Mouse (Mus musculus) lung, adult 2 months (tissue): ENCODE results near the gene Sorcs3. TPM values are rescaled to one million over a fixed set of nuclear protein-coding genes. Genes with fewer than 3 reads are reported as not detected.

Experiments
- DNase-seq: peaks from one replicate; pipeline ENCODE4 v3.0.0; 2022
- H3K4me1 ChIP-seq: fragments of 200-500 bp; 2 replicates; pipeline ENCODE4 v1.6.1; 2011; ENCODE audit warnings: low read length; ENCODE audit not compliant: control insufficient read depth, insufficient read depth
- H3K4me3 ChIP-seq: fragments of 200-500 bp; replicated peaks from 2 replicates; pipeline ENCODE3; 2011; ENCODE audit warnings: low read depth, mild to moderate bottlenecking, control low read depth, low read length; ENCODE audit errors: extremely low read depth
- CTCF ChIP-seq: fragments of 200-500 bp; IDR thresholded peaks from 2 replicates; pipeline ENCODE4 v1.5.1; 2011; ENCODE audit warnings: mild to moderate bottlenecking, low read length, control low read depth; ENCODE audit not compliant: insufficient read depth
- POLR2A ChIP-seq: fragments of 200-500 bp; IDR thresholded peaks from 2 replicates; pipeline ENCODE4 v1.6.1; 2011; ENCODE audit warnings: low read depth, mild to moderate bottlenecking, control low read depth, low read length, borderline replicate concordance; ENCODE audit errors: extremely low read depth
- WGBS: fragments of 180-500 bp; shearing (Covaris S2); methylation state at CpG from one replicate; pipeline ENCODE4 v1.1.7; 2018; 5-methylcytosine and 5-hydroxymethylcytosine counted together
- polyA plus RNA-seq: library from polyadenylated mRNA; depleted of rRNA; stranded (reverse); fragments of >200 nt; gene quantifications from 2 replicates; pipeline ENCODE4 v1.2.3, GENCODE M21; 2012

Sorcs3 gene
- polyA plus RNA-seq, 1 experiment = 0.04 TPM

DNA sequence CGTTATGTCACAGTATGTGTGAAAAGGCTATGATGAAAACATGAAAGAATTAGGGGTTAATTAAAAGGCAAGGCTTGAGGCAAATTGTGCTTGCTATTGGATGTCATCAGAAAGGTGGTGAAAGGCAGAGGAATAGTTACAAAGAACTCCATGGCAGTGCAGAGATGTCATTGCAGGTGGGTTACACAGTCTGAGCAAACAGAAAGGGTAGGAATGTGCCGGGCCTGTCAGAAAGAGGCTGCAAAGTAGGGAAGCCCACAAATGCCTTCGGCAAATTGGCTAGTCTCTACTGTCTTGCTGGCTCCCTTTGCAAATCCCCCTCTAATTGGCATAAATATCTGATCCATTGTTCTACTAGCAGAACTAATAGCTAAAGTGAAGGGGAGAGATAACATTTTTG is 521.2 kb downstream of the Sorcs3 start:
- DNase-seq = no peak
- TF ChIP-seq POLR2A (no peak), CTCF (no peak)
- H3K4me1 ChIP-seq = no peaks in the 10 kb centered on the region
- WGBS = 67% methylated on average over 3 of the region's 3 CpGs
- H3K4me3 ChIP-seq = no peak overlapping the region

DNA sequence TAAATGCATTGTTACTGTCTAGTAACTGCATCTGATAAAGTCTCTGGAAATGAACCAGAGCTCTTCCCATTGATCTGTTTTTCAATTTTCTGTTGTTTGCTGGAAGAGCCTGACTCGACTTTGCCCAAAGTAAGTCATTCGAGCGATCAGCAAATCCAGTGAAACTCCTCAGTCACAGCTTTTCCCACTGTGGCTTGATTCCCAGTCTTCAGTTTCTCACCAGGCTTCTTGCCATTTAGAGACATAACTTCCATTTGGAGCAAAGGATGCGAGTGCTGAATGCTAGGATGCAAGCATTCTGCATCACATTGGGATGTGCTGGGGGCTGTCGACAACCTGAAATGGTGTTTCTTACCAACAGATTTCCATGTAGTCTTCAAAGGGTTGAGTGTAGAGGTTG is 521.8 kb downstream of the Sorcs3 start:
- no peak for DNase-seq
- Histone ChIP-seq H3K4me3 (no peak overlapping the region), H3K4me1 (no peaks in the 10 kb centered on the region)
- WGBS = 87% methylated on average over 5 of the region's 5 CpGs
- TF ChIP-seq CTCF = no peak
- TF ChIP-seq POLR2A = no peak

DNA sequence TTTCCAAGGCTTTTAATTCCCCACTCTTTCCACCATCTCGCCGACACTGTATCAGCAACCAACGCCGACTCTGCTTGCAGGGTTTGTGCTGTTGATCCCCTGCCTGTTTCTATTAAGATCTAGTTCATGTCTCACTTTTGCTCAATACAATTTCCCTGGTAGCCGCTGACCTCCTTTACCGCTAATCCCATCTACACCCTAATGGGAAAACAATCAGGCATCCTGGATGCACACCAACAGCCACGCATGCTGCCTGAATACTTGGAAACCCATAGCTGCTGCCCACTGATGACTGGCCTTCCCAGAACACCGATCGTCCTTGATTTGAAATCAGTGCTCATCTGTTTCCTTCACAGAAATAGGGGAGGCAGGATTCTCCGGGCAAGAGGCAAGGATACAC is 525.9 kb downstream of the Sorcs3 start:
- no peak for TF ChIP-seq CTCF
- TF ChIP-seq POLR2A = no peak
- no peak overlapping the region for H3K4me3 ChIP-seq
- H3K4me1 ChIP-seq = no peaks in the 10 kb centered on the region
- no peak for DNase-seq
- WGBS = 91% methylated on average over 10 of the region's 10 CpGs

DNA sequence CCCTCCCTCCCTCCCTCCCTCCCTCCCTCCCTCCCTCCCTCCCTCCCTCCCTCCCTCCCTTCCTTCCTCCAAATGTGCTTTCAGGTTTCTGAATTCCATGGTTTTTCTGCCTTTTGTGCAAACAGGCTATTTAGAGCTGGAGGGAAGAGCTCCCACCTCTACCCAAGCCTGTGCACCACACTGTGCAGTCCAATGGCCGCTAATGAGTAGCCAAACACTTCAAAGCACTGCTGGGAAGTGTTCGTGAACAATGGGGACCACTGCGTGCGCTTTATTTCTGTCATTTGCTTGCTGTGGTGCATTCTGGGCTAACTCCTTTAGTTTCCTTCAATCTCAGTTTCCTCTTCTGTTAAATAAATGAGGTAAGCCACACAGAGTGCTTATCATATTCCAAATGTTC is 528.5 kb downstream of the Sorcs3 start:
- WGBS = 64% methylated on average over 4 of the region's 4 CpGs
- Histone ChIP-seq H3K4me1 (no peaks in the 10 kb centered on the region), H3K4me3 (no peak overlapping the region)
- no peak for DNase-seq
- TF ChIP-seq CTCF = no peak
- no peak for TF ChIP-seq POLR2A

DNA sequence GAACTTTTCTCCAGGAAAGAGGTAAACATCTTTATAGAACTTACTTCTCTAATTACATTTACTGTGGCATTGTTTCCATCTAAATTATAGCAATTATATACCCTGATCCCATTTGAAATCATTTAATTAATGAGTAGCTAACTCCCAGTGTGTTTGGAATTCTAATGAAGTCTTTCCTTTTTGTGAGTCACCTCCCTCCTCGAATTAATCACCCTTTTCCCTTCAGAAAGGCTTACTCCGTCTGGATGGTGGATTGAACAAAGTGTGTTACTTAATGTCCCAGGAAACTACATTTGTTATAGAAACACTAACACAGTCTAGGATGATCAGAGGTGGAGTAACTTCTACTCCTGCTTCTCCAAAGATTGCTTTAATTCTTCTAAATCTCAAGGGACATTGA is 531.7 kb downstream of the Sorcs3 start:
- 44% methylated on average over 2 of the region's 2 CpGs for WGBS
- Histone ChIP-seq H3K4me3 (no peak overlapping the region), H3K4me1 (no peaks in the 10 kb centered on the region)
- DNase-seq = no peak
- no peak for TF ChIP-seq CTCF
- no peak for TF ChIP-seq POLR2A

DNA sequence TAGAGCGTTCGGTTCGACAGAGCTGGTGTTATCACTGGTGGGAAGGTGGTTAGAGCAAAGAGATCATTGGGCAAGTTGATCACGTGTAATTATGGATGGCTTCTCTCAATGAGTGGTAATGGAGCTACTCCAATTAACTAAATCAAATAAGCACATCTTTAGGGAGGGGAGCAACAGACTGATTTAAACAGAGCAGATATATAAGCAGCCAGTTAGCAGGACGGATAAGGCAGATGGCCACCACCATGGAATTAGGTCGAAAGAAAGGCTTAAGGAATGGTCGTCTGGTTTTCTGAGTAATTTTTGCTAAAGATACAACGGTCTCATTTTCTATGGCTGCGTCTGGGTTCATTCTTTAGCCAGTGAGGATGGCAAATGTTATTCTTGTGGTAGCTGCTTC is 549.3 kb downstream of the Sorcs3 start:
- 92% methylated on average over 9 of the region's 9 CpGs for WGBS
- no peak for TF ChIP-seq POLR2A
- TF ChIP-seq CTCF = no peak
- no peak for DNase-seq
- H3K4me3 ChIP-seq = no peak overlapping the region
- H3K4me1 ChIP-seq = no peaks in the 10 kb centered on the region

DNA sequence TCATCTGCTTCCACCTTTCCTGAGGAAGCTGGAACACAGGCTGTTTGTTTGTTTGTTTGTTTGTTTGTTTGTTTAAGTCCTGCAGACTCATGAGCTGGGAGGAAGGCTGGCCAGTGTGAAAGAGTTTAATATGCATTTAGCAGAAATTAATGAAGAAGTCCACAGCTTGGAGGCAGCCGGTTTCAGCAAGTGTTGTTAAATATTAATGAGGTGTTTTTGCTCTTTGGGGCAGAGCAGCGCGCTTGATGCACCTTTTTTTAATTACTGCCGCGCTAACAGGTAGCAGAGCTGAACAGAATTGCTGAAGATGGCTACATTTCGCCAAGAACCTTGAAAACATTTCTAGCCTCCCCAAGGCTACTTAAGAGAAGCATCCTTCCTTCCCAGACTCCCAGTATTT is 551.0 kb downstream of the Sorcs3 start:
- DNase-seq = no peak
- WGBS = 82% methylated on average over 6 of the region's 6 CpGs
- H3K4me1 ChIP-seq = no peaks in the 10 kb centered on the region
- no peak for TF ChIP-seq CTCF
- TF ChIP-seq POLR2A = no peak
- H3K4me3 ChIP-seq = no peak overlapping the region

DNA sequence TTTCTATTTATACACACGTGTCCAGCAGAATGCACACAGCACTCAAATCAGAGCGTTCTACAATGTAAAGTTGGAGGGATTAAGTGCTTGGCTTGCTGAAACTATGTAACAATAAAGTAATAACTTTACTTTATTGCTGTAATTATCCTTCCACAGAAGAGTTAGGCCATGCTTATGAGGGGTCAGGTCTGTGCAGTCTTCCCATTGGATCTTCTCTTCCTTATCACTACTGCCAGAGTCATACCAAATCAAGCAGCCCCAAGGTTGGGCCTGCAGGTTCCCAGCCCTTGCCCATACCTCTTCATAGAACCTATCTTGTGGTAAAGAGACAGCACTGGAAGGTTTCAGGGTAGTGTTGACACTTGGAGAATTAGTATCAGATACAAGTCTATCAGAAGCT is 560.7 kb downstream of the Sorcs3 start:
- no peak for DNase-seq
- Histone ChIP-seq H3K4me3 (no peak overlapping the region), H3K4me1 (no peaks in the 10 kb centered on the region)
- whole genome bisulfite sequencing = 85% methylated on average over 2 of the region's 2 CpGs
- TF ChIP-seq POLR2A (no peak), CTCF (no peak)

DNA sequence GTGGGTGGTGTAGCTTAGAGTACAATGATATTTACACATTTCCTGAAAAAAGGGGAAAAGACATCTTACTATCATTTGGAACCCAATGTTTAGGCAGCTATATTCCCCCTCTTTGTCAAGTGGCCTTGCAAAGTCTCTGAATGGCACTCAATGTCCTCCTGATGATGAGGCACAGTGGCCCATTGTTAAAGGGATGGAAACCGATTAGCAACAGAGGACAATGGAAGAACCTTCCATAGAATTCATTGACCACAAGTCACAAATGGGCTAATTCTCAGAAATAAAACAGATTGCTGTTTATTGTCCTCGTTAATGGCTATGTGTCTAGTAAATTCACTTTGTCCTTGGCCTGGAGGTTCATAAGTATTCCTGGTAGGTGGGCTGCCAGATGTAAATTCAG is 565.7 kb downstream of the Sorcs3 start:
- TF ChIP-seq POLR2A (no peak), CTCF (no peak)
- no peak overlapping the region for H3K4me3 ChIP-seq
- no peak for DNase-seq
- H3K4me1 ChIP-seq = no peaks in the 10 kb centered on the region
- whole genome bisulfite sequencing = 76% methylated on average over 2 of the region's 2 CpGs

DNA sequence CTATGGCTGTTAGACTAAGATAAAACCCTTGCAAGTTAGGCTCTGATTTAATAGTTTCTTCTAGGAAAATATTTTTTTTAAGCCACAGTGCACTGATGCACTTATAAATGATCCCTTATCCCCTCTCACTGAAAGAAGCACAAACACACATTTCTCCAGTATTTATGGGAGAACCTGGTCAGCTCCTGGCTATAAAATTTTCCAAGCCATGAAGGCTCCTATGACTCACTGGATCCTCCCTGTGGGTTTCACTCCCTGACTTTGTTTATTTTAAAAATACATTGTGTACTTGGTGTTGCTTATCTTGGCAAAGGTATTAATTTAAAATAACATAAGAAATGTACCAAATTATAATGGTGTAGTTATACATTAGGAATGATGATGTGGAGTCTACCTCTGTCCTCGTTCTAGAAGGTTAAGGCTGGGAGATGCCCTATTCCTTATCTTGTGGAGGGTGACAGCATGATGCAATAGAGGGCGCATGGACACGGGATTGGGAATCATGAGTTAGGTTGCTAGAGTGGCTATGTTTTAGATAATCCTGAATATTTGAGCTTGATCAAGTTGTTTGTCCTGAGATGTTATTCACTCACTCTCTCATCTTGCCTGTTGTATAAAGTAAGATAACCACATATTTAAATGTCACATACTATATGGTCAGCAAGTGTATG is 573.4 kb downstream of the Sorcs3 start:
- TF ChIP-seq CTCF (no peak), POLR2A (no peak)
- no peak overlapping the region for H3K4me3 ChIP-seq
- no peaks in the 10 kb centered on the region for H3K4me1 ChIP-seq
- DNase-seq = no peak
- WGBS = 65% methylated on average over 3 of the region's 3 CpGs

DNA sequence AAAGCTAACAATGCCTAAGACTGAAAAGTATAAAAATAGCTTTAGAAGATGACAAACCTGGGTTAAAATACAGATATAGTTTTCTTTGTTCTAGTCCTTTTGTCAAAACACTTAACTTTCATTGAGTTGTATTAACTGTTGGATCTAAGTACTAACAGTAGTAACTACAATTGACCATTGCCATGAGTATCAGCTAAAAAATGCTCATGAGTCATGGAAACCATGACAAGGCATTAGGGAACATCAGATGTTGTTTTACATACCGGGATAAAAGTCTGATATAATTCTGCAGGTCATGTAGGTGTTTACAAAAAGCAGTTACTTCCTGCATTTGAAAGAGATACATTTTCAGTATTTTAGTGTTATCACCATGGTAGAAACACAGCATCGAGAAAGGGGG is 575.0 kb downstream of the Sorcs3 start:
- H3K4me1 ChIP-seq = no peaks in the 10 kb centered on the region
- no peak for TF ChIP-seq CTCF
- no peak for TF ChIP-seq POLR2A
- WGBS = 44% methylated on average over 2 of the region's 2 CpGs
- no peak for DNase-seq
- no peak overlapping the region for H3K4me3 ChIP-seq
